Mouse (Mus musculus): Measurements from ENCODE around the gene Apopt1.

- no peak for TF ChIP-seq CEBPB (IDR thresholded peaks at IDR 0.05; ENCODE audit: insufficient read depth, poor library complexity, severe bottlenecking)
- TF ChIP-seq POLR2A (IDR thresholded peaks at IDR 0.05; ENCODE audit: insufficient read length, low read depth) = no peak
- no peak for TF ChIP-seq POLR2AphosphoS2 (IDR thresholded peaks at IDR 0.05; ENCODE audit: insufficient read length, low read depth)
- TF ChIP-seq MYOD1 (IDR thresholded peaks at IDR 0.05; ENCODE audit: control insufficient read depth in 1 of 3, insufficient read length in 2 of 3, low read depth in 2 of 3) = no peak
- TF ChIP-seq USF1 (IDR thresholded peaks at IDR 0.05; ENCODE audit: low read depth) = no peak
- TF ChIP-seq MYOG (IDR thresholded peaks at IDR 0.05; ENCODE audit: control insufficient read depth in 1 of 3, insufficient read depth in 1 of 3, insufficient read length in 2 of 3, low read depth in 2 of 3) = no peak
- no peak for TF ChIP-seq TCF12 (IDR thresholded peaks at IDR 0.05; ENCODE audit: insufficient read depth, poor library complexity, severe bottlenecking)
- no peak for TF ChIP-seq E2F4 (IDR thresholded peaks at IDR 0.05; ENCODE audit: insufficient read depth)
- TF ChIP-seq MAX (IDR thresholded peaks at IDR 0.05; ENCODE audit: low read depth) = no peak
- TF ChIP-seq SRF (IDR thresholded peaks at IDR 0.05; ENCODE audit: control insufficient read depth, insufficient read length, low read depth) = no peak
- TF ChIP-seq TCF3 (IDR thresholded peaks at IDR 0.05; ENCODE audit: insufficient read length, low read depth) = no peak
- no peak for TF ChIP-seq REST (IDR thresholded peaks at IDR 0.05; ENCODE audit: insufficient read depth, insufficient read length)
Observed at GRCm38 (mm10) chr12:111769306-111769705, 56.2 kb downstream of the Apopt1 start.

Data from myocyte (in vitro differentiated cells).